Mouse (Mus musculus) erythroblast, embryonic 14.5 days (primary cell): ENCODE measurements around the gene Adarb1.

Experiments used
- GATA1 ChIP-seq: IDR thresholded peaks from 2 replicates; pipeline ENCODE4 v1.6.1; 2012; ENCODE audit warnings: low read length, inconsistent platforms, mixed read lengths
- TAL1 ChIP-seq: IDR thresholded peaks from 3 replicates; pipeline ENCODE4 v1.6.1; 2012; ENCODE audit warnings: low read length, inconsistent platforms, mixed read lengths

DNA sequence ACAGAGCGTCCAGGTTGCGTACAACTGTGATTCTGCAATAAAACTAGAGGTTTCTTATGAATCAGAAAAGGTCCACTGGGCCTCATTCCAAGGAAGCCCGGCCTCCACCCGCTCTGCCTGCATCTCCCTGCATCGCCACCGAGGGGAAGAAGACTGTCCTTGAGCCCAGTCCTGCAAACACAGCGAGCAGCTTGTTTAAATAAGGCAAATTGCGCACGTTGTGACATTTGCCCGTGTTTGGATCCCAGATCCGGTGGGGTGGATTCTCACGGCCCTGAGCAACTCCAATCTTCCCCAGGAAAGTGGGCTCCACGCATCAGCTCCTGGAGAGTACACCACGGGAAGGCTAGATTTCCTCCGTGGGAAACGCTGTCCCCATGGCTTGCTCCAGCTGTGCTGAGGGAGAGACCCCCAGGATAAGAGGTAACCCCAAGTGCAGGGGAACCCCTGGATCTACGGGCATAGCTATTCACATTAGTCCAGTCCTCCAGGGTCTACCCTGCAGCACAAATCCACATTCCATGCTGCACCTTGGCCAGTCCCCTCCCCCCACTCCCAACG, 166.8 kb downstream of the Adarb1 start:
- TF ChIP-seq TAL1: no peak
- TF ChIP-seq GATA1: no peak
